Mouse (Mus musculus): ENCODE data around the gene Fbn1.

DNA sequence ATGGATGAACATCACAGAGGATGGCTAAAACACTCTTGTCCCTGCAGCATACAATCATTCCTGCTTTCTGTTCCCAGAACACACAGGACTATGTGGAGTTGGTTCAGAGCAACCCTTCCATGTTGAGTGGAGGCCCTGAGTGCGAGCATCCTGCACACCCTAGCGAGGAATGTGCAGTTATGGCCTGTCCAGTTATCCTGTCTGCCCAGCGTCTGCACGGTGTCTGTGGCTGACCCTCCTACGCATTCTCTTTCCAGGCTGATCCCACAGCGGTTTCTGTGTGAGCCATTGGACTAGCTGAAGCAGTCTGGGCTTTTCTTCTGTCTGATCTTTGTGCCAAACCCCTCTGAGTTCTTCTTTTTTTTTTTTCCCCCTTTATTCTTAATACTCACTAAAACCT, 123.4 kb downstream of the Fbn1 start:
- TF ChIP-seq CTCF (IDR thresholded peaks at IDR 0.05; ENCODE audit: control insufficient read depth, insufficient read depth, low read length) = no peak
- no peak for TF ChIP-seq POLR2A (IDR thresholded peaks at IDR 0.05; ENCODE audit: borderline replicate concordance, control insufficient read depth, low read depth, low read length)
